Mouse (Mus musculus): ENCODE results near the gene Tmem44. TPM values are rescaled to one million over a fixed set of nuclear protein-coding genes. Genes with fewer than 3 reads are reported as not detected.

Gene Tmem44
- polyA plus RNA-seq, 1 experiment from 2014 or later: 64.7 TPM

GRCm38 (mm10) chr16:30504856-30505255 lies 45.8 kb downstream of the Tmem44 start:
- no peaks in the 10 kb centered on the region for H3K36me3 ChIP-seq
- H3K4me2 ChIP-seq: no peak overlapping the region
- H3K4me1 ChIP-seq: peaks cover 3% of the 10 kb centered on the region; the same call in 1 of the 2 replicates
- H3K9me3 ChIP-seq (replicated peaks): no peaks in the 10 kb centered on the region
- no peak overlapping the region for H3K27ac ChIP-seq (replicated peaks)
- no peak overlapping the region for H3K9ac ChIP-seq (replicated peaks)
- no peaks in the 10 kb centered on the region for H3K27me3 ChIP-seq (replicated peaks)
- no peak for ATAC-seq (ENCODE audit: low FRiP score)
- WGBS: 79% methylated on average over 4 of the region's 4 CpGs
- no peak overlapping the region for H3K4me3 ChIP-seq (replicated peaks)

DNA sequence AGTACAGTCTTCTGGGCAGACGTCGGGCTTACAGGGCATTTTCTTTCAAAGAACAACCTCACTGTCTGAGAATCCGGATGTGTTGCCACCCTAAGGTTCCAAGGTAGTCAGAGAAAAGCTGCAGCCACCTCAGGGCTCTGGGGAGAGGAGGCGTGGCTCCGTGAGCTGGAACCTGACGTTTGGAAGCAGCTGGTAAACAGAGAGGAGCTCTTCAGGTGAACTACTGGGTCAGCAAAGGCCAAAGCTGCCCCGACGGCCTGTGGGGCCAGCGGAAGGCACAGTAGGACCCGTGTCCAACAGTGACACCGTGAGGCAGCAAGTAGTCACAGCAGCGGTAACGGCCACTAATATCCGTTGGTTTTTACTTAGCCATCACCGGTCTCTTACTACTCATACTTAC lies 46.7 kb downstream of the Tmem44 start:
- Histone ChIP-seq H3K4me1 (peaks cover 7% of the 10 kb centered on the region), H3K4me3 (replicated peaks) (no peak overlapping the region), H3K4me2 (no peak overlapping the region), H3K36me3 (no peaks in the 10 kb centered on the region), H3K27me3 (replicated peaks) (no peaks in the 10 kb centered on the region), H3K27ac (replicated peaks) (no peak overlapping the region), H3K9me3 (replicated peaks) (no peaks in the 10 kb centered on the region), H3K9ac (replicated peaks) (no peak overlapping the region)
- WGBS: 17% methylated on average over 15 of the region's 15 CpGs
- no peak for ATAC-seq (ENCODE audit: low FRiP score)

DNA sequence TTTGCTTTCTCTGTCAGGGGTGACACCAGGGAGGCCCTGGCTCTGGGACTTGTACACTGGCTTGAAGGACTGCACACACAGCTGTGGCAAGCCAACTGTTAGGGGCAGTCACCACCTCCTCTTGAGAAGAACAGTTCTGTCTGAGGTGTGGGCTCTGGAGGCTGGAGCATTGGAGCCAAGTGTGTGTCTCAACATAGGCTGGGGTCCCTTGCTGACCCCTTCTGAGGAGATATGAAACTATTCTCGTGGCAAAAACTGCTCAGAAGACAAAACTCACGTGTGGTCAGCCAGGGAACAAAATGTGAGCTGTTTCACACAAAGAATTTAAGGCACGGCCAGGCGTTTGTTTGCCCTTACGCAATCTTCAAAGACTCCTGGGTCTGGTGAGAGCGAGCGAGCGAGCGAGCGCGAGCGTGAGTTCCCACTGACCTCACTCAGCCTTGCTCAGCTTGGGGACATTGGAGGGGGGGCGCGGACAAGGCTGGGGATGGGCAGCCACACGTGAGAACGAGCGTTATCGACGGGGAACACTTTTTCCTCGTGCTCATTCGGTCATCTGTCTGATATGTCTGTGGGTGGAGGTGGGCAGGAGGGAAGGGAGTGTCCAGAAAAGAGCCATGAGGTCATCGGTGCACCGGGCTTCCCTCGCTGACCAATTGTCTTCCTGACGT lies 48.3 kb downstream of the Tmem44 start:
- Histone ChIP-seq H3K4me2 (peak overlapping the region; percentile 34), H3K36me3 (no peaks in the 10 kb centered on the region), H3K4me1 (peaks cover 7% of the 10 kb centered on the region), H3K4me3 (replicated peaks) (no peak overlapping the region), H3K9ac (replicated peaks) (no peak overlapping the region), H3K27ac (replicated peaks) (no peak overlapping the region), H3K27me3 (replicated peaks) (no peaks in the 10 kb centered on the region), H3K9me3 (replicated peaks) (no peaks in the 10 kb centered on the region)
- ATAC-seq (ENCODE audit: low FRiP score): no peak
- WGBS: 53% methylated on average over 25 of the region's 25 CpGs

DNA sequence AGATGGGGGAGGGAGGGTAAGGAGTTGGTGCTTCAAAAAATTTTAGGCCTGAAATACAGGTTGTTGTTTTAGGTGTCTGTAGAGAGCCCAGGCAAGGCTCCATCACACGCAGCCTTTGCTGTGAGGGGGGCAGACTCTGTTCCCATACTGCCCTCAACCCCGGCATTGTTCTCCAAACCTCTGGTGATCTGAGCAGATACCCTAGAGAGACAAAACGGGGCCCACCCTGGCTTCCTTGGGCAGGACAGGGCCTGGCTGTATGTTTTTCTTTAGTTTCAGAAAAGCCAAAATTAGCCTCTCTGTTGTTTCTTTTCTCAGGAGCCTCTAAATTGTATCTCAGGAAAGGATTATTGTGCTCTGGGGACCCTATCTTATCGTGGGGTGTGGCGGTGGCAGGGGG lies 49.0 kb downstream of the Tmem44 start:
- Histone ChIP-seq H3K27ac (replicated peaks) (no peak overlapping the region), H3K9me3 (replicated peaks) (no peaks in the 10 kb centered on the region), H3K4me3 (replicated peaks) (no peak overlapping the region), H3K4me2 (no peak overlapping the region), H3K4me1 (peaks cover 7% of the 10 kb centered on the region), H3K27me3 (replicated peaks) (no peaks in the 10 kb centered on the region), H3K9ac (replicated peaks) (no peak overlapping the region), H3K36me3 (no peaks in the 10 kb centered on the region)
- ATAC-seq (ENCODE audit: low FRiP score): no peak
- WGBS: 55% methylated on average over 5 of the region's 5 CpGs

GRCm38 (mm10) chr16:30500223-30500622 lies 50.4 kb downstream of the Tmem44 start:
- Histone ChIP-seq H3K9ac (replicated peaks) (no peak overlapping the region), H3K27me3 (replicated peaks) (no peaks in the 10 kb centered on the region), H3K4me3 (replicated peaks) (no peak overlapping the region), H3K4me1 (peaks cover 7% of the 10 kb centered on the region), H3K4me2 (no peak overlapping the region), H3K9me3 (replicated peaks) (no peaks in the 10 kb centered on the region), H3K36me3 (no peaks in the 10 kb centered on the region), H3K27ac (replicated peaks) (no peak overlapping the region)
- 85% methylated on average over 7 of the region's 7 CpGs for WGBS
- no peak for ATAC-seq (ENCODE audit: low FRiP score)

DNA sequence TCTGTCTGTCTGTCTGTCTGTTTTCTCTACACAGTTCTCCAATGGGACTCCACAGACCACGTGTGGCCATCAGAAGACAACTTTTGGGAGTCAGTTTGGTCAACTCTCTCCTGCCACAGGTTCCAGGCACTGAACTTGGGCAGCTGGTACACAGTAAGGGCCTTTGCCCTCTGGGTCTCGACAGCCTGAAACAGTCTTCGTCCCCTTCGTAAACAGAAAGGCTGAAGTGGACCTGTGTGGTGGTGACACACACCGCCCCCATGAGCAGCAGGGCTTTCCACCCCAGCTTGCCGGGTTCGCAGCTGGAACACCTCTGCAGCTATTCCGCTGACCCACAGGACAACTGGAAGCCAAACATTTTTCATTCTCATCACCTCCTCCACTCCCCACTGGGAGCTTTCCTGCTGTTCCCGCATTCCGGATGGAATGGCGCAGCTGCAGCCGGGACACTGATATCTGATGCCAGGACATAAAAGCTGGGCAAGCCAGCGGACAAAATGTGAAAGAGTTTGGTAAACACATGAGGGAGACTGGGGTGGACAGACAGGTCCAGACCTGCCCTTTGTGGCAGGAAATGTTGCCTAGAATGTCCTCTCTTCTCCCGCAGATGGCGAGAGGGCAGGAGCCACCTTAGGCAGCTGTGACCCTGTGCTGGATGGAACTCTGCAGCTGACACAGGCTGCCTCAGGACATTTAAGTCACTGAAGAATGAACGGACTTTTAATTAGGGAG lies 51.4 kb downstream of the Tmem44 start:
- ATAC-seq (ENCODE audit: low FRiP score): no peak
- Histone ChIP-seq H3K36me3 (no peaks in the 10 kb centered on the region), H3K4me3 (replicated peaks) (no peak overlapping the region), H3K4me1 (peaks cover 7% of the 10 kb centered on the region), H3K9ac (replicated peaks) (no peak overlapping the region), H3K4me2 (peak overlapping the region; percentile 23; the same call in 1 of the 2 replicates), H3K9me3 (replicated peaks) (no peaks in the 10 kb centered on the region), H3K27me3 (replicated peaks) (no peaks in the 10 kb centered on the region), H3K27ac (replicated peaks) (no peak overlapping the region)
- 23% methylated on average over 16 of the region's 16 CpGs for WGBS

GRCm38 (mm10) chr16:30497307-30497706 lies 53.3 kb downstream of the Tmem44 start:
- Histone ChIP-seq H3K27me3 (replicated peaks) (no peaks in the 10 kb centered on the region), H3K27ac (replicated peaks) (no peak overlapping the region), H3K4me2 (no peak overlapping the region), H3K4me3 (replicated peaks) (no peak overlapping the region), H3K9me3 (replicated peaks) (no peaks in the 10 kb centered on the region), H3K4me1 (peaks cover 7% of the 10 kb centered on the region), H3K36me3 (no peaks in the 10 kb centered on the region), H3K9ac (replicated peaks) (no peak overlapping the region)
- 96% methylated on average over 5 of the region's 5 CpGs for WGBS
- no peak for ATAC-seq (ENCODE audit: low FRiP score)

DNA sequence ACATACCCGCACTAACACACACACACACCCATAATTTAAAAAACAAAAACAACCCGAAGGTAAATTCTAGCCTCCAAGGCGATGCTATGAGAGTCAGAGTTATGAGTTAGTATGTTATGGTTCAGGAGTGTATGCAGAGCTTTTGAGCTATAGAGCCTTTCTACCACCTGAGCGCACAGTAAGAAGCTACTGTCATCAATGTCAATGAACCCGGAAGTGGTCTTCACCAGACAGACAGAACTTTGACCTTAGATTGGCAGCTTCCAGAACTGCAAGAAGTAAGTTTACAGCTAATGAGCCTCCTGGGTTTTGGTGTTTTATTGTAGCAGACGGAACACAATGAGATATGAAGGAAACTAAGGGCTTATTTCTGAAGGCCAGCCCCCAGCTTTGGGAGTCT lies 55.8 kb downstream of the Tmem44 start:
- ATAC-seq (ENCODE audit: low FRiP score): no peak
- H3K9ac ChIP-seq (replicated peaks): no peak overlapping the region
- H3K27ac ChIP-seq (replicated peaks): no peak overlapping the region
- no peaks in the 10 kb centered on the region for H3K27me3 ChIP-seq (replicated peaks)
- WGBS: 92% methylated on average over 6 of the region's 6 CpGs
- no peak overlapping the region for H3K4me2 ChIP-seq
- no peak overlapping the region for H3K4me3 ChIP-seq (replicated peaks)
- H3K4me1 ChIP-seq: peaks cover 7% of the 10 kb centered on the region
- H3K36me3 ChIP-seq: no peaks in the 10 kb centered on the region
- no peaks in the 10 kb centered on the region for H3K9me3 ChIP-seq (replicated peaks)

DNA sequence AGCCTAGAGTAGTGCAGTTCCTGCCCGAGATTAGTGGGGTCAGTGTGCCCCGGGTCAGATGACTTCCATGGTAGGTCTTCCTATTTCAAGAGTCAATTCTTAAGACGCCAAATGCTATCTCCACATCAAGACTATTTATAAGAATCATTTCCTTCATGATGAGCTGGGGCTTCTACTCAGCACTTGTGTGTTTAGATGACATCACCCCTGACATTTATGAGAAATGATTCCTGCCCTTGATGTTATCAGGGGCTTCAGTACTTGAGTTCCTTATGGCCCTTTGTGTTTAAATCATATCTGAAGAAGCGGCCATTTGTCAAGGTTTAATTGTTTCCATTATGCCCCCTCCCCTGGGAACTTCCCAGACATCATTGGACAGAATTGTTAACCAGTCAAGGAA lies 58.9 kb downstream of the Tmem44 start:
- Histone ChIP-seq H3K36me3 (no peaks in the 10 kb centered on the region), H3K4me1 (no peaks in the 10 kb centered on the region), H3K9ac (replicated peaks) (no peak overlapping the region), H3K27me3 (replicated peaks) (no peaks in the 10 kb centered on the region), H3K9me3 (replicated peaks) (no peaks in the 10 kb centered on the region), H3K4me2 (no peak overlapping the region), H3K27ac (replicated peaks) (no peak overlapping the region), H3K4me3 (replicated peaks) (no peak overlapping the region)
- WGBS: 33% methylated on average over 4 of the region's 4 CpGs
- ATAC-seq (ENCODE audit: low FRiP score): no peak

GRCm38 (mm10) chr16:30490791-30491190 lies 59.9 kb downstream of the Tmem44 start:
- WGBS: 68% methylated on average over 2 of the region's 2 CpGs
- H3K36me3 ChIP-seq: no peaks in the 10 kb centered on the region
- ATAC-seq (ENCODE audit: low FRiP score): no peak

DNA sequence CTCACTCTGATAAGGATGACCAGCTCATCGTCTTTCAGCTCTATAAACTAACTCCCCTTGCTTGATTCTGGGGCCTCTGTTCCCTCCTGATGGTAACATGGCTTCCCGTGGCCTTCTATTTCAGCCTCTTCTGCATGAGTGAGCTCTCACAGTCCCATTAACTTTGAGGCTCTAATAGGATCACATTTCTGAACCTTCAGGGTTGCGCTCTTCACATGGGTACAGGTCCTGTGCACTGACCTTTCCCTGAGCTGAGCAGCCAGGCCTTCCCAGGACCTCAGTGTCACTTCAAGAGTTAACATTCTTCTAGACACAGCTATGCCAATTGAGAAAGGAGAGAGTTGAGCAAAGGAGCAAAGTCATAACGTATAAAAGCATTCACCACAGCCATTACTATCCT lies 60.3 kb downstream of the Tmem44 start:
- no peaks in the 10 kb centered on the region for H3K36me3 ChIP-seq
- no peak overlapping the region for H3K4me3 ChIP-seq (replicated peaks)
- H3K4me1 ChIP-seq: no peaks in the 10 kb centered on the region
- no peak overlapping the region for H3K4me2 ChIP-seq
- 28% methylated on average over 4 of the region's 4 CpGs for WGBS
- H3K9ac ChIP-seq (replicated peaks): no peak overlapping the region
- ATAC-seq (ENCODE audit: low FRiP score): no peak
- H3K27me3 ChIP-seq (replicated peaks): no peaks in the 10 kb centered on the region
- no peak overlapping the region for H3K27ac ChIP-seq (replicated peaks)
- H3K9me3 ChIP-seq (replicated peaks): no peaks in the 10 kb centered on the region

More at GRCm38 (mm10) chr16:30490791-30491190, 59.9 kb downstream of the Tmem44 start:
- no peak overlapping the region for H3K27ac ChIP-seq (replicated peaks)
- no peak overlapping the region for H3K4me3 ChIP-seq (replicated peaks)
- no peaks in the 10 kb centered on the region for H3K27me3 ChIP-seq (replicated peaks)
- H3K4me2 ChIP-seq: no peak overlapping the region
- no peaks in the 10 kb centered on the region for H3K9me3 ChIP-seq (replicated peaks)
- H3K4me1 ChIP-seq: no peaks in the 10 kb centered on the region
- H3K9ac ChIP-seq (replicated peaks): no peak overlapping the region

- no peaks in the 10 kb centered on the region for H3K27me3 ChIP-seq (replicated peaks)
- ATAC-seq (ENCODE audit: low FRiP score): no peak
- H3K4me3 ChIP-seq (replicated peaks): no peak overlapping the region
- no peaks in the 10 kb centered on the region for H3K36me3 ChIP-seq
- no peak overlapping the region for H3K9ac ChIP-seq (replicated peaks)
- H3K4me2 ChIP-seq: no peak overlapping the region
- no peaks in the 10 kb centered on the region for H3K9me3 ChIP-seq (replicated peaks)
- 76% methylated on average over 4 of the region's 4 CpGs for WGBS
- no peak overlapping the region for H3K27ac ChIP-seq (replicated peaks)
- H3K4me1 ChIP-seq: no peaks in the 10 kb centered on the region
These were observed 61.0 kb downstream of the Tmem44 start for GRCm38 (mm10) chr16:30489662-30490061.

Measured in neural tube, embryonic 15.5 days (tissue).